In genomic region chr7:65369101-65369500, GRCm38 (mm10) we compare ENCODE assay signal across 9 mouse cellular contexts.
A peak's percentile ranks its signal among the peaks of the same experiment; 100 is the strongest.
DNase-seq lines count a peak whose midpoint lies in the region; ATAC-seq lines count a peak whose summit lies in the region.
"Had no signal": no experiment of that assay in that cellular context is flagged by ENCODE, and none has a peak within 500 bp of the region (broad histone marks: within the 10 kb centered on the region; RNA-seq: fewer than 3 reads in every experiment).

No protein-coding gene starts in this region.

- H3K4me2 ChIP-seq in heart, embryonic 15.5 days: peak overlapping the region; percentile 67
- H3K4me2 ChIP-seq in embryonic facial prominence, embryonic 12.5 days (replicated peaks): peak overlapping the region; percentile 41
- peak overlapping the region; percentile 52 for H3K4me2 ChIP-seq in hindbrain, embryonic 16.5 days (ENCODE audit: low read length)
- peak overlapping the region; percentile 85 for H3K4me2 ChIP-seq in midbrain, embryonic 15.5 days

- ATAC-seq in heart, embryonic 15.5 days (replicated peaks; ENCODE audit: insufficient number of reproducible peaks, insufficient read depth, low FRiP score, low read depth): no peak
- ATAC-seq in embryonic facial prominence, embryonic 12.5 days (ENCODE audit: insufficient number of reproducible peaks, insufficient read depth, low FRiP score, low TSS enrichment): no peak
- ATAC-seq in hindbrain, embryonic 16.5 days: no peak
- ATAC-seq in midbrain, embryonic 15.5 days (replicated peaks): no peak

- DNase-seq in heart, adult 9 months (ENCODE audit: low spot score in 2 of 2): no peak
- no peak for DNase-seq in gastrocnemius, adult 8-10 months (ENCODE audit: low spot score in 2 of 2)
- DNase-seq in cerebellum, postnatal 4 days (ENCODE audit: low spot score in 2 of 2): no peak
- DNase-seq in urinary bladder, postnatal 36 days (ENCODE audit: low spot score in 2 of 2): no peak
- DNase-seq: right cerebral cortex, postnatal 25 days had no signal

- peak overlapping the region; percentile 69 for H3K27ac ChIP-seq in heart, embryonic 15.5 days
- H3K27ac ChIP-seq in embryonic facial prominence, embryonic 12.5 days: no peak overlapping the region
- no peak overlapping the region for H3K27ac ChIP-seq in hindbrain, embryonic 16.5 days (ENCODE audit: low read depth, low read length)
- H3K27ac ChIP-seq in midbrain, embryonic 15.5 days: no peak overlapping the region

- peak overlapping the region; percentile 53 for H3K9ac ChIP-seq in heart, embryonic 15.5 days
- peak overlapping the region; percentile 9; the same call in 1 of the 2 replicates for H3K9ac ChIP-seq in embryonic facial prominence, embryonic 12.5 days
- H3K9ac ChIP-seq in hindbrain, embryonic 16.5 days (ENCODE audit: low read depth, low read length): peak overlapping the region; percentile 46
- H3K9ac ChIP-seq in midbrain, embryonic 15.5 days: no peak overlapping the region

- H3K36me3 ChIP-seq in heart, embryonic 15.5 days: no peaks in the 10 kb centered on the region
- H3K36me3 ChIP-seq in embryonic facial prominence, embryonic 12.5 days: no peaks in the 10 kb centered on the region
- no peaks in the 10 kb centered on the region for H3K36me3 ChIP-seq in hindbrain, embryonic 16.5 days (ENCODE audit: control insufficient read depth, insufficient read depth, low read length)
- no peaks in the 10 kb centered on the region for H3K36me3 ChIP-seq in midbrain, embryonic 15.5 days (replicated peaks)

- peak overlapping the region; percentile 50 for H3K4me3 ChIP-seq in heart, embryonic 15.5 days
- peak overlapping the region; percentile 21 for H3K4me3 ChIP-seq in embryonic facial prominence, embryonic 12.5 days
- peak overlapping the region; percentile 32 for H3K4me3 ChIP-seq in hindbrain, embryonic 16.5 days (ENCODE audit: low read length)
- H3K4me3 ChIP-seq in midbrain, embryonic 15.5 days: peak overlapping the region; percentile 9

- no peaks in the 10 kb centered on the region for H3K27me3 ChIP-seq in heart, embryonic 15.5 days
- no peaks in the 10 kb centered on the region for H3K27me3 ChIP-seq in embryonic facial prominence, embryonic 12.5 days
- H3K27me3 ChIP-seq in hindbrain, embryonic 16.5 days (replicated peaks; ENCODE audit: control insufficient read depth, insufficient read depth, low read length): no peaks in the 10 kb centered on the region
- no peaks in the 10 kb centered on the region for H3K27me3 ChIP-seq in midbrain, embryonic 15.5 days (replicated peaks)

- peaks cover 39% of the 10 kb centered on the region for H3K4me1 ChIP-seq in heart, embryonic 15.5 days (replicated peaks)
- H3K4me1 ChIP-seq in embryonic facial prominence, embryonic 12.5 days: peaks cover 17% of the 10 kb centered on the region
- H3K4me1 ChIP-seq in hindbrain, embryonic 16.5 days (ENCODE audit: control insufficient read depth, insufficient read depth, low read depth, low read length): no peaks in the 10 kb centered on the region; the same call in none of the 2 replicates
- H3K4me1 ChIP-seq in midbrain, embryonic 15.5 days: peaks cover 12% of the 10 kb centered on the region

- H3K9me3 ChIP-seq in heart, embryonic 15.5 days (replicated peaks): no peaks in the 10 kb centered on the region
- no peaks in the 10 kb centered on the region for H3K9me3 ChIP-seq in embryonic facial prominence, embryonic 12.5 days
- no peaks in the 10 kb centered on the region for H3K9me3 ChIP-seq in hindbrain, embryonic 16.5 days (ENCODE audit: control insufficient read depth, low read length)
- no peaks in the 10 kb centered on the region for H3K9me3 ChIP-seq in midbrain, embryonic 15.5 days

- WGBS in heart, embryonic 15.5 days: 12% methylated on average over 5 of the region's 5 CpGs
- 47% methylated on average over 5 of the region's 5 CpGs for WGBS in embryonic facial prominence, embryonic 12.5 days
- 14% methylated on average over 5 of the region's 5 CpGs for WGBS in hindbrain, embryonic 16.5 days
- WGBS in midbrain, embryonic 15.5 days: 12% methylated on average over 5 of the region's 5 CpGs
